ENCODE assay signal across 8 mouse cellular contexts in the genomic region with DNA sequence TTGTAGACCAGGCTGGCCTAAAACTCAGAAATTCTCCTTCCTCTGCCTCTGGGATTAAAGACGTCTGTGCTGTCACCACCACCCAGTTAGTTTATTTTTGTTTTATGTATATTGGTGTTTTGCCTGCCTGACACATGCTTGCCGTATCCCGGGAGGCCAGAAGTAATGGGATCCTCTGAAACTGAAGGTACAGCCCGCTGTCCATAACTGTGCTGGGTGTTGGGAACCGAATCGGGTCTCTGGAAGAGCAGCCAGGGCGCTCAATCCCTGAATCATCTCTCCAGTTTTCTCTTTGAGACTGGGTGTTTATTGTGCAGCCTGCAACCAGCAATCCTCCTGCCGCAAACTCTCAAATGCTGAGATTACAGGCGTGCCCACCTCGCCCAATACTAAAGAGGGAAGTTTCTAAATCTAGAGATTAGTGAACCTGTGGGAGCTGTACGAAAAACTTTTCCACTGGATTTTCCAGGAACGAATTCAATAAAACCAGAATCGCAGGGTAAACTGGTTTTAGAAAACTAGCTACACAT. TPM values are rescaled to one million over a fixed set of nuclear protein-coding genes. Genes with fewer than 3 reads are reported as not detected.
DNase-seq lines count a peak whose midpoint lies in the region; ATAC-seq and TF ChIP-seq lines count a peak whose summit lies in the region.

No protein-coding gene starts in this region.

- H3K4me3 ChIP-seq in lung, embryonic 14.5 days (ENCODE audit: low read depth, low read length): peak overlapping the region; percentile 66
- peak overlapping the region; percentile 76 for H3K4me3 ChIP-seq in brown adipose tissue, adult 24 weeks (ENCODE audit: insufficient read depth, low read depth, low read length)
- H3K4me3 ChIP-seq in kidney, postnatal 0 days (replicated peaks; ENCODE audit: low read depth, low read length): peak overlapping the region; percentile 66
- H3K4me3 ChIP-seq in midbrain, embryonic 14.5 days (replicated peaks; ENCODE audit: low read depth, low read length): peak overlapping the region; percentile 64

- no peaks in the 10 kb centered on the region for H3K36me3 ChIP-seq in lung, embryonic 14.5 days (ENCODE audit: insufficient read depth)
- H3K36me3 ChIP-seq in kidney, postnatal 0 days (ENCODE audit: insufficient read depth, low read length): no peaks in the 10 kb centered on the region
- no peaks in the 10 kb centered on the region for H3K36me3 ChIP-seq in midbrain, embryonic 14.5 days (ENCODE audit: control insufficient read depth, insufficient read depth, low read length)

- peaks cover 4% of the 10 kb centered on the region for H3K4me1 ChIP-seq in lung, embryonic 14.5 days (ENCODE audit: insufficient read depth)
- H3K4me1 ChIP-seq in brown adipose tissue, adult 24 weeks (ENCODE audit: control insufficient read depth, insufficient read depth, insufficient read length, low read length): no peaks in the 10 kb centered on the region
- H3K4me1 ChIP-seq in kidney, postnatal 0 days (replicated peaks; ENCODE audit: insufficient read depth, low read length): peaks cover 11% of the 10 kb centered on the region
- H3K4me1 ChIP-seq in midbrain, embryonic 14.5 days (ENCODE audit: control insufficient read depth, insufficient read depth, low read length): peaks cover 16% of the 10 kb centered on the region

- no peaks in the 10 kb centered on the region for H3K27me3 ChIP-seq in lung, embryonic 14.5 days (ENCODE audit: insufficient read depth, low read length)
- no peaks in the 10 kb centered on the region for H3K27me3 ChIP-seq in kidney, postnatal 0 days (ENCODE audit: insufficient read depth, low read length)
- no peaks in the 10 kb centered on the region for H3K27me3 ChIP-seq in midbrain, embryonic 14.5 days (ENCODE audit: control insufficient read depth, insufficient read depth, low read length)

- H3K9ac ChIP-seq in lung, embryonic 14.5 days: peak overlapping the region; percentile 91
- H3K9ac ChIP-seq in kidney, postnatal 0 days (ENCODE audit: low read depth, low read length): peak overlapping the region; percentile 84
- H3K9ac ChIP-seq in midbrain, embryonic 14.5 days (replicated peaks; ENCODE audit: low read length): peak overlapping the region; percentile 85

- 3% methylated on average over 13 of the region's 13 CpGs for WGBS in lung, embryonic 14.5 days
- 1% methylated on average over 13 of the region's 13 CpGs for WGBS in kidney, postnatal 0 days
- WGBS in midbrain, embryonic 14.5 days: 8% methylated on average over 13 of the region's 13 CpGs

- peak; percentile 12 for DNase-seq in lung, embryonic 14.5 days
- no peak for DNase-seq in lung, postnatal 25 days (ENCODE audit: low spot score)
- DNase-seq in heart, adult 9 months (ENCODE audit: low spot score in 2 of 2): peak; percentile 36 to 59
- no peak for DNase-seq in kidney, postnatal 0 days (ENCODE audit: low spot score)
- DNase-seq in midbrain, embryonic 14.5 days: no peak
- DNase-seq in right cerebral cortex, postnatal 4 days: no peak
- no peak for DNase-seq in right cerebral cortex, postnatal 25 days

- peak overlapping the region; percentile 78 for H3K4me2 ChIP-seq in lung, embryonic 14.5 days
- H3K4me2 ChIP-seq in kidney, postnatal 0 days (ENCODE audit: low read length): peak overlapping the region; percentile 51
- H3K4me2 ChIP-seq in midbrain, embryonic 14.5 days (ENCODE audit: low read length): peak overlapping the region; percentile 63

- peak overlapping the region; percentile 100 for H3K27ac ChIP-seq in lung, embryonic 14.5 days (ENCODE audit: low read depth)
- H3K27ac ChIP-seq in brown adipose tissue, adult 24 weeks (replicated peaks; ENCODE audit: low read depth, low read length): peak overlapping the region; percentile 92
- H3K27ac ChIP-seq in kidney, postnatal 0 days: peak overlapping the region; percentile 98
- peak overlapping the region; percentile 98 for H3K27ac ChIP-seq in midbrain, embryonic 14.5 days (replicated peaks; ENCODE audit: low read depth, low read length)

- H3K9me3 ChIP-seq in lung, embryonic 14.5 days (ENCODE audit: low read depth, low read length): no peaks in the 10 kb centered on the region
- no peaks in the 10 kb centered on the region for H3K9me3 ChIP-seq in kidney, postnatal 0 days (replicated peaks; ENCODE audit: low read length)
- H3K9me3 ChIP-seq in midbrain, embryonic 14.5 days (ENCODE audit: control insufficient read depth, low read length): no peaks in the 10 kb centered on the region

- no peak for TF ChIP-seq CTCF in lung, embryonic 14.5 days (IDR thresholded peaks at IDR 0.05; ENCODE audit: low read depth)
- TF ChIP-seq CTCF in kidney, postnatal 0 days (IDR thresholded peaks at IDR 0.05; ENCODE audit: low read depth): no peak

- no peak for ATAC-seq in lung, embryonic 14.5 days (ENCODE audit: insufficient read depth)
- no peak for ATAC-seq in kidney, postnatal 0 days (replicated peaks; ENCODE audit: low FRiP score, low read depth)
- no peak for ATAC-seq in midbrain, embryonic 14.5 days (ENCODE audit: low FRiP score, low TSS enrichment)

RNA-seq across cellular contexts. Expression of a gene that starts 0.4 kb away (rescaled TPM):
- 10.7 and 10.8 TPM in 2 replicates for polyA plus RNA-seq in lung, embryonic 14.5 days (2014; fragmentation: Nextera tagmentation; extraction: Ambion mirVana)
- polyA plus RNA-seq in brown adipose tissue, adult 24 weeks (2012; ENCODE audit: insufficient read depth, insufficient read length, missing spikeins): 12.4 and 13.4 TPM in 2 replicates
- polyA plus RNA-seq in kidney, postnatal 0 days (2015; fragmentation: Nextera tagmentation; extraction: Ambion mirVana): 17.1 and 21.3 TPM in 2 replicates
- polyA plus RNA-seq in midbrain, embryonic 14.5 days (2014; fragmentation: Nextera tagmentation; extraction: Ambion mirVana): 8.9 and 10.6 TPM in 2 replicates

RNA-seq across cellular contexts. Expression of a gene that starts 4.3 kb away (rescaled TPM):
- polyA plus RNA-seq in lung, embryonic 14.5 days (2014; fragmentation: Nextera tagmentation; extraction: Ambion mirVana): 28.7 and 29.2 TPM in 2 replicates
- 10.8 and 15.6 TPM in 2 replicates for polyA plus RNA-seq in brown adipose tissue, adult 24 weeks (2012; ENCODE audit: insufficient read depth, insufficient read length, missing spikeins)
- 41.9 and 44.7 TPM in 2 replicates for polyA plus RNA-seq in kidney, postnatal 0 days (2015; fragmentation: Nextera tagmentation; extraction: Ambion mirVana)
- 23.1 and 24.5 TPM in 2 replicates for polyA plus RNA-seq in midbrain, embryonic 14.5 days (2014; fragmentation: Nextera tagmentation; extraction: Ambion mirVana)

RNA-seq across cellular contexts. Expression of a gene that starts 42.8 kb away (rescaled TPM):
- polyA plus RNA-seq in lung, embryonic 14.5 days (2014; fragmentation: Nextera tagmentation; extraction: Ambion mirVana): 87.7 and 97.5 TPM in 2 replicates
- 63.9 and 139 TPM in 2 replicates for polyA plus RNA-seq in brown adipose tissue, adult 24 weeks (2012; ENCODE audit: insufficient read depth, insufficient read length, missing spikeins)
- 32.8 and 47.5 TPM in 2 replicates for polyA plus RNA-seq in kidney, postnatal 0 days (2015; fragmentation: Nextera tagmentation; extraction: Ambion mirVana)
- 20.9 and 23.2 TPM in 2 replicates for polyA plus RNA-seq in midbrain, embryonic 14.5 days (2014; fragmentation: Nextera tagmentation; extraction: Ambion mirVana)

RNA-seq across cellular contexts. Expression of a gene that starts 48.7 kb away (rescaled TPM):
- polyA plus RNA-seq in lung, embryonic 14.5 days (2014; fragmentation: Nextera tagmentation; extraction: Ambion mirVana): 20.3 and 21.1 TPM in 2 replicates
- 4.9 and 8.7 TPM in 2 replicates for polyA plus RNA-seq in brown adipose tissue, adult 24 weeks (2012; ENCODE audit: insufficient read depth, insufficient read length, missing spikeins)
- polyA plus RNA-seq in kidney, postnatal 0 days (2015; fragmentation: Nextera tagmentation; extraction: Ambion mirVana): 24.2 and 27.2 TPM in 2 replicates
- 9.0 and 9.9 TPM in 2 replicates for polyA plus RNA-seq in midbrain, embryonic 14.5 days (2014; fragmentation: Nextera tagmentation; extraction: Ambion mirVana)

RNA-seq across cellular contexts. Expression of a gene that starts 56.7 kb away (rescaled TPM):
- polyA plus RNA-seq in lung, embryonic 14.5 days (2014; fragmentation: Nextera tagmentation; extraction: Ambion mirVana): 85.6 and 88.6 TPM in 2 replicates
- 35.5 and 47.6 TPM in 2 replicates for polyA plus RNA-seq in brown adipose tissue, adult 24 weeks (2012; ENCODE audit: insufficient read depth, insufficient read length, missing spikeins)
- 56.2 and 70.6 TPM in 2 replicates for polyA plus RNA-seq in kidney, postnatal 0 days (2015; fragmentation: Nextera tagmentation; extraction: Ambion mirVana)
- polyA plus RNA-seq in midbrain, embryonic 14.5 days (2014; fragmentation: Nextera tagmentation; extraction: Ambion mirVana): 70.2 and 114 TPM in 2 replicates

Comparison
In these comparisons a context has a peak if more than half of its experiments do, and no peak if none do; other contexts are left out.
1. DNase-seq: peak in lung, embryonic 14.5 days (single experiment) and heart, adult 9 months (2 of 2); none in lung, postnatal 25 days (single experiment), kidney, postnatal 0 days (single experiment), midbrain, embryonic 14.5 days (single experiment), right cerebral cortex, postnatal 4 days (single experiment) and right cerebral cortex, postnatal 25 days (single experiment).
2. Peak in every context shown above with its lines, with median percentiles within 50 percentile points of each other: H3K27ac ChIP-seq, H3K4me2 ChIP-seq, H3K4me3 ChIP-seq and H3K9ac ChIP-seq.